Mouse (Mus musculus): ENCODE results near the gene Gm8356. TPM values are rescaled to one million over a fixed set of nuclear protein-coding genes. Genes with fewer than 3 reads are reported as not detected.
"Not testable (repeated sequence)": the region's sequence is repeated elsewhere in the genome, so short reads cannot be mapped to it uniquely, and the experiment has no call there.

Gene Gm8356
- not detected in 2 replicates for total RNA-seq (2021)
- long read RNA-seq, result 0 reads

GRCm38 (mm10) chr14:6537190-6537589, at the start of gene Gm8356:
Gene Gm8356, minus strand, starts transcription at chr14:6537290.
- DNase-seq, result not testable (repeated sequence)

GRCm38 (mm10) chr14:6486331-6486730, 50.8 kb downstream of the Gm8356 start:
- DNase-seq, result not testable (repeated sequence)

GRCm38 (mm10) chr14:6485541-6485940, 51.5 kb downstream of the Gm8356 start:
- DNase-seq, result not testable (repeated sequence)

GRCm38 (mm10) chr14:6482126-6482525, 55.0 kb downstream of the Gm8356 start:
- DNase-seq, result not testable (repeated sequence)

Other genes starting within 250 kb of the Gm8356 start
- gene Gm21103, start 232.4 kb downstream of the Gm8356 start, total RNA-seq (2021), result not detected in 2 replicates
- gene Gm3618, start 193.6 kb downstream of the Gm8356 start, total RNA-seq (2021), result not detected in 2 replicates
- gene Gm16440, start 147.0 kb downstream of the Gm8356 start, total RNA-seq (2021), result not detected in 2 replicates
- not detected in 2 replicates for gene Gm3591, start 124.8 kb downstream of the Gm8356 start, total RNA-seq (2021)
- not detected in 2 replicates for gene Gm3594, start 92.7 kb downstream of the Gm8356 start, total RNA-seq (2021)
- not detected in 2 replicates for gene Gm3629, start 53.3 kb upstream of the Gm8356 start, total RNA-seq (2021)
- not detected in 2 replicates for gene Gm3460, start 85.1 kb upstream of the Gm8356 start, total RNA-seq (2021)
- not detected in 2 replicates for gene Gm10251, start 146.9 kb upstream of the Gm8356 start, total RNA-seq (2021)
- gene Gm8050, start 183.0 kb upstream of the Gm8356 start, total RNA-seq (2021), result not detected in 2 replicates
- 0.39 TPM in 1 of 2 replicates, not detected in the other for gene Gm3636, start 205.0 kb upstream of the Gm8356 start, total RNA-seq (2021)
- gene Gm8362, start 237.1 kb upstream of the Gm8356 start, total RNA-seq (2021), result not detected in 2 replicates